Mouse (Mus musculus): ENCODE results near the gene Sprr2i. TPM values are rescaled to one million over a fixed set of nuclear protein-coding genes. Genes with fewer than 3 reads are reported as not detected.

Gene Sprr2i
- polyA plus RNA-seq, 1 experiment from 2014 or later = not detected

GRCm38 (mm10) chr3:92429323-92429722 lies 21.5 kb downstream of the Sprr2i start, which contains the start of gene Gm9774:
TSS of gene Gm9774 (minus strand) at chr3:92429423.
- Histone ChIP-seq H3K4me1 (replicated peaks; ENCODE audit: control insufficient read depth, insufficient read depth, low read length) (no peaks in the 10 kb centered on the region), H3K36me3 (ENCODE audit: control insufficient read depth, insufficient read depth) (no peaks in the 10 kb centered on the region), H3K27me3 (replicated peaks; ENCODE audit: control insufficient read depth, insufficient read depth, low read length) (no peaks in the 10 kb centered on the region), H3K9ac (ENCODE audit: low read depth, low read length) (no peak within 1 kb of the TSS), H3K27ac (ENCODE audit: low read depth, low read length) (no peak within 1 kb of the TSS), H3K4me2 (replicated peaks; ENCODE audit: low read depth) (no peak within 1 kb of the TSS), H3K4me3 (ENCODE audit: low read depth, low read length) (no peak within 1 kb of the TSS), H3K9me3 (ENCODE audit: control insufficient read depth) (no peaks in the 10 kb centered on the region)
- no peak for ATAC-seq
- 91% methylated on average over 6 of the region's 6 CpGs for WGBS
- no peak for TF ChIP-seq CTCF (IDR thresholded peaks at IDR 0.05; ENCODE audit: low read depth)

DNA sequence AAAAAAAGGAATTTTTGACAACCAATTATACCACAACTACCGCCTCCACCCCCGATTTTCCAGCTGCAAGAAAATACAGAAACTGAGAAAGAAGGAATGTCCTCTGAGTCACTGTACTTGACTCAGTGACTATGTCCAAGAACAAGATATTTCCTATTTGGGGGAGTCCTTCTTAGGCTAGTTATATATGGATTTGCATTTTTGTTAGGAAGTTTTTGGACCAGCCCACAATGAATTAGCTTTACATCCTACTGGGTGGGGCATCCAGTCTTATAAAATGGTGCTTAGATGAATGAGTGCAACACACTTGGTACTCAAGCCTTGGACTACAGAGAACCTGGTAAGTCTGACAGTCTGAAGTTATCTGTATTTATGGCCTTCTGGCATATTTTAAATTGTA lies 24.5 kb downstream of the Sprr2i start, which contains the start of gene Sprr2k:
TSS of gene Sprr2k (plus strand) at position 301 of the 400 bp plus-strand sequence.
- TF ChIP-seq CTCF (IDR thresholded peaks at IDR 0.05; ENCODE audit: low read depth) = no peak
- Histone ChIP-seq H3K27me3 (replicated peaks; ENCODE audit: control insufficient read depth, insufficient read depth, low read length) (no peaks in the 10 kb centered on the region), H3K4me2 (replicated peaks; ENCODE audit: low read depth) (no peak within 1 kb of the TSS), H3K4me3 (ENCODE audit: low read depth, low read length) (no peak within 1 kb of the TSS), H3K27ac (ENCODE audit: low read depth, low read length) (no peak within 1 kb of the TSS), H3K36me3 (ENCODE audit: control insufficient read depth, insufficient read depth) (no peaks in the 10 kb centered on the region), H3K9me3 (ENCODE audit: control insufficient read depth) (no peaks in the 10 kb centered on the region), H3K4me1 (replicated peaks; ENCODE audit: control insufficient read depth, insufficient read depth, low read length) (no peaks in the 10 kb centered on the region), H3K9ac (ENCODE audit: low read depth, low read length) (no peak within 1 kb of the TSS)
- 85% methylated on average over 2 of the region's 2 CpGs for WGBS
- no peak for ATAC-seq

DNA sequence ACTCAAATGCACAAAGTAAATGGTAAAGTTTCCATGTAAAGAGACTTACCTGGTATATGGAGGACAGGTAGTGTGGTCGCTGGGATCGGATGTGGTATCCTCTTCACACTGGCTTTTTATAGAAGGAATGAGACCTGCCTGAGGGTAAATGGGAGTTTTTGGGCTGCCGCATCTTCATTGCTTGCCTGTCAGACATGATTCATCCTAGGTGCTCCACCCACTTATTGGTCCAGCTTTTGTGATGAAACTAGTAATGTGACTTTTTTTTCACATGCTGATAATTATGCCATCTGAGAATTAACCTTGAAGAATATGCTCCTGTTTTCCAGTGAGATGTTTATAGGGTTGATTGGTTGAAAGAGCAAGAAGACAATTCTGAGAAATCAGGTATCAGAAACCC lies 30.9 kb downstream of the Sprr2i start, which contains the start of gene Sprr1b:
TSS of gene Sprr1b (minus strand) at position 101 of the 400 bp plus-strand sequence.
- H3K27me3 ChIP-seq (replicated peaks; ENCODE audit: control insufficient read depth, insufficient read depth, low read length) = no peaks in the 10 kb centered on the region
- WGBS = 90% methylated on average over 3 of the region's 3 CpGs
- H3K4me3 ChIP-seq (ENCODE audit: low read depth, low read length) = no peak within 1 kb of the TSS
- no peaks in the 10 kb centered on the region for H3K9me3 ChIP-seq (ENCODE audit: control insufficient read depth)
- no peak for ATAC-seq
- no peak for TF ChIP-seq CTCF (IDR thresholded peaks at IDR 0.05; ENCODE audit: low read depth)
- H3K27ac ChIP-seq (ENCODE audit: low read depth, low read length) = no peak within 1 kb of the TSS
- H3K4me2 ChIP-seq (replicated peaks; ENCODE audit: low read depth) = no peak within 1 kb of the TSS
- no peaks in the 10 kb centered on the region for H3K4me1 ChIP-seq (replicated peaks; ENCODE audit: control insufficient read depth, insufficient read depth, low read length)
- no peak within 1 kb of the TSS for H3K9ac ChIP-seq (ENCODE audit: low read depth, low read length)
- H3K36me3 ChIP-seq (ENCODE audit: control insufficient read depth, insufficient read depth) = no peaks in the 10 kb centered on the region

DNA sequence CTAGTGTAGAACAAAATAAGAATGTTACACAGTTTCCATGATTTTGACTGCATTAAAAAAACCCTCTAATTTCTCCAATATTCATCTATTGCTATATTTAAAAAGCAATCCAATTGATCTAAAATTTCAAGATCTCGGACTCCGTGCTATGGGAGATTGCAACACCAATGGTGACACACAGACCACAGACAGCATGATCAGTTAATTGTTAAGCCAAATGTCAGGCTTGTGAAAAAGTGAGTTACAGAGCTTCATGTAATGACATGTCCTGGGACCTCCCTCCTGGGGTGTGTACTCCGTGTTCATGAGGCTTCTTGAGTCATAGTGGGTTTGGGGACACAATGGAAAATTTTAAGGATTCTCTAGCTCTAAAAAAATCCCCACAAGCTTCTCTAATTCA lies 32.4 kb downstream of the Sprr2i start:
- no peak overlapping the region for H3K9ac ChIP-seq (ENCODE audit: low read depth, low read length)
- H3K36me3 ChIP-seq (ENCODE audit: control insufficient read depth, insufficient read depth) = no peaks in the 10 kb centered on the region
- no peak overlapping the region for H3K4me3 ChIP-seq (ENCODE audit: low read depth, low read length)
- WGBS = 72% methylated on average over 3 of the region's 3 CpGs
- no peaks in the 10 kb centered on the region for H3K4me1 ChIP-seq (replicated peaks; ENCODE audit: control insufficient read depth, insufficient read depth, low read length)
- H3K27ac ChIP-seq (ENCODE audit: low read depth, low read length) = no peak overlapping the region
- no peak overlapping the region for H3K4me2 ChIP-seq (replicated peaks; ENCODE audit: low read depth)
- TF ChIP-seq CTCF (IDR thresholded peaks at IDR 0.05; ENCODE audit: low read depth) = no peak
- no peaks in the 10 kb centered on the region for H3K27me3 ChIP-seq (replicated peaks; ENCODE audit: control insufficient read depth, insufficient read depth, low read length)
- ATAC-seq = no peak
- no peaks in the 10 kb centered on the region for H3K9me3 ChIP-seq (ENCODE audit: control insufficient read depth)

DNA sequence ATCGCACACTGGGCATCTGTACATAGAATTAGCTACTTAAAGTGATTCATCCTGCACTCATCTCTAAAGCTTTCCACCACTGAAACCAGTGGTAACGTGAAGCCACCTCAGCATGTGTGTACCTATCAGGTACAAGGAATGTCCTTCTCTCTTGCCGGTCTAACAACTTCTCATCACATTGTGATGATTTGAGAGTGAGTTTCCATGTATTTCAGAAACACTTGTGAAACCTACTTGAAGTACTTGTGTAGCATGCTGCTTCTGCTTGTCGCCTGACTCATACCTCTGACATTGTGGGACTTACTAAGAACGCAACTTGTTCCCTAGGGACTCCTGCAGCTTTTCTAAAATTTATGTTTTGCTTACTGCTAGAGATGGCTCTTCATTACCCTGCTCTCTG lies 47.4 kb downstream of the Sprr2i start:
- Histone ChIP-seq H3K27ac (ENCODE audit: low read depth, low read length) (no peak overlapping the region), H3K4me3 (ENCODE audit: low read depth, low read length) (no peak overlapping the region), H3K9ac (ENCODE audit: low read depth, low read length) (no peak overlapping the region), H3K36me3 (ENCODE audit: control insufficient read depth, insufficient read depth) (no peaks in the 10 kb centered on the region), H3K4me2 (replicated peaks; ENCODE audit: low read depth) (no peak overlapping the region), H3K9me3 (ENCODE audit: control insufficient read depth) (no peaks in the 10 kb centered on the region), H3K4me1 (replicated peaks; ENCODE audit: control insufficient read depth, insufficient read depth, low read length) (no peaks in the 10 kb centered on the region), H3K27me3 (replicated peaks; ENCODE audit: control insufficient read depth, insufficient read depth, low read length) (no peaks in the 10 kb centered on the region)
- TF ChIP-seq CTCF (IDR thresholded peaks at IDR 0.05; ENCODE audit: low read depth) = no peak
- WGBS = 82% methylated on average over 5 of the region's 5 CpGs
- no peak for ATAC-seq

- no peak within 1 kb of the TSS for H3K9ac ChIP-seq (ENCODE audit: low read depth, low read length)
- H3K4me1 ChIP-seq (replicated peaks; ENCODE audit: control insufficient read depth, insufficient read depth, low read length) = no peaks in the 10 kb centered on the region
- H3K4me2 ChIP-seq (replicated peaks; ENCODE audit: low read depth) = no peak within 1 kb of the TSS
- ATAC-seq = no peak
- no peaks in the 10 kb centered on the region for H3K36me3 ChIP-seq (ENCODE audit: control insufficient read depth, insufficient read depth)
- H3K27me3 ChIP-seq (replicated peaks; ENCODE audit: control insufficient read depth, insufficient read depth, low read length) = no peaks in the 10 kb centered on the region
- no peak within 1 kb of the TSS for H3K27ac ChIP-seq (ENCODE audit: low read depth, low read length)
- no peak within 1 kb of the TSS for H3K4me3 ChIP-seq (ENCODE audit: low read depth, low read length)
- TF ChIP-seq CTCF (IDR thresholded peaks at IDR 0.05; ENCODE audit: low read depth) = no peak
- H3K9me3 ChIP-seq (ENCODE audit: control insufficient read depth) = no peaks in the 10 kb centered on the region
- 72% methylated on average over 2 of the region's 2 CpGs for WGBS
These were observed 50.8 kb downstream of the Sprr2i start, which contains the start of gene Sprr3 for GRCm38 (mm10) chr3:92458620-92459019. TSS of gene Sprr3 (minus strand) at chr3:92458720.

Other genes with a start within 250 kb of the Sprr2i start
- 13.2 and 13.6 TPM in 2 replicates for gene Sprr2a1, start 192.2 kb upstream of the Sprr2i start, polyA plus RNA-seq (2015; fragmentation: Nextera tagmentation; extraction: Ambion mirVana)
- 810 and 957 TPM in 2 replicates for gene Sprr2a2, start 192.1 kb upstream of the Sprr2i start, polyA plus RNA-seq (2015; fragmentation: Nextera tagmentation; extraction: Ambion mirVana)
- 38.8 and 45.1 TPM in 2 replicates for gene Sprr2a3, start 122.6 kb upstream of the Sprr2i start, polyA plus RNA-seq (2015; fragmentation: Nextera tagmentation; extraction: Ambion mirVana)
- gene Sprr2b, start 91.4 kb upstream of the Sprr2i start, polyA plus RNA-seq (2015; fragmentation: Nextera tagmentation; extraction: Ambion mirVana) = not detected in 2 replicates
- gene Sprr2d, start 68.9 kb upstream of the Sprr2i start, polyA plus RNA-seq (2015; fragmentation: Nextera tagmentation; extraction: Ambion mirVana) = not detected in 2 replicates
- not detected in 2 replicates for gene Sprr2e, start 55.8 kb upstream of the Sprr2i start, polyA plus RNA-seq (2015; fragmentation: Nextera tagmentation; extraction: Ambion mirVana)
- not detected in 2 replicates for gene Sprr2f, start 42.8 kb upstream of the Sprr2i start, polyA plus RNA-seq (2015; fragmentation: Nextera tagmentation; extraction: Ambion mirVana)
- gene Sprr2h, start 22.3 kb upstream of the Sprr2i start, polyA plus RNA-seq (2015; fragmentation: Nextera tagmentation; extraction: Ambion mirVana) = not detected in 2 replicates
- gene Sprr2j-ps, start 10.1 kb downstream of the Sprr2i start, polyA plus RNA-seq (2015; fragmentation: Nextera tagmentation; extraction: Ambion mirVana) = not detected in 2 replicates
- 7.5 and 8.9 TPM in 2 replicates for gene Gm9774, start 21.4 kb downstream of the Sprr2i start, polyA plus RNA-seq (2015; fragmentation: Nextera tagmentation; extraction: Ambion mirVana)
- not detected in 2 replicates for gene Sprr2k, start 24.6 kb downstream of the Sprr2i start, polyA plus RNA-seq (2015; fragmentation: Nextera tagmentation; extraction: Ambion mirVana)
- not detected in 2 replicates for gene Sprr1b, start 30.8 kb downstream of the Sprr2i start, polyA plus RNA-seq (2015; fragmentation: Nextera tagmentation; extraction: Ambion mirVana)
- gene Sprr3, start 50.7 kb downstream of the Sprr2i start, polyA plus RNA-seq (2015; fragmentation: Nextera tagmentation; extraction: Ambion mirVana) = not detected in 2 replicates
- 3.8 and 5.4 TPM in 2 replicates for gene Sprr1a, start 77.9 kb downstream of the Sprr2i start, polyA plus RNA-seq (2015; fragmentation: Nextera tagmentation; extraction: Ambion mirVana)
- not detected in 2 replicates for gene Sprr4, start 92.5 kb downstream of the Sprr2i start, polyA plus RNA-seq (2015; fragmentation: Nextera tagmentation; extraction: Ambion mirVana)
- not detected in 2 replicates for gene 2310046K23Rik, start 126.5 kb downstream of the Sprr2i start, polyA plus RNA-seq (2015; fragmentation: Nextera tagmentation; extraction: Ambion mirVana)
- gene Ivl, start 165.7 kb downstream of the Sprr2i start, polyA plus RNA-seq (2015; fragmentation: Nextera tagmentation; extraction: Ambion mirVana) = 0.47 and 0.80 TPM in 2 replicates
- gene Smcp, start 181.0 kb downstream of the Sprr2i start, polyA plus RNA-seq (2015; fragmentation: Nextera tagmentation; extraction: Ambion mirVana) = 96.4 and 137 TPM in 2 replicates
- 0.18 and 0.34 TPM in 2 replicates for gene 2210017I01Rik, start 199.5 kb downstream of the Sprr2i start, polyA plus RNA-seq (2015; fragmentation: Nextera tagmentation; extraction: Ambion mirVana)
- 1.8 and 2.1 TPM in 2 replicates for gene Lce6a, start 213.7 kb downstream of the Sprr2i start, polyA plus RNA-seq (2015; fragmentation: Nextera tagmentation; extraction: Ambion mirVana)
- gene Lce1a1, start 240.3 kb downstream of the Sprr2i start, polyA plus RNA-seq (2015; fragmentation: Nextera tagmentation; extraction: Ambion mirVana) = 0.46 and 0.73 TPM in 2 replicates
- not detected in 2 replicates for gene Lce1b, start 248.9 kb downstream of the Sprr2i start, polyA plus RNA-seq (2015; fragmentation: Nextera tagmentation; extraction: Ambion mirVana)

Measured in intestine, postnatal 0 days (tissue).